Mouse (Mus musculus) stomach, postnatal 0 days (tissue): ENCODE results near the gene G2e3.
A peak's percentile ranks its signal among the peaks of the same experiment; 100 is the strongest.

Experiments
- CTCF ChIP-seq: IDR thresholded peaks from 2 replicates; pipeline ENCODE4 v1.5.1; 2016; ENCODE audit warnings: antibody characterized with exemption, low read depth, mild to moderate bottlenecking, moderate library complexity
- EP300 ChIP-seq: optimal IDR thresholded peaks from 2 replicates; pipeline ENCODE3; 2016; ENCODE audit warnings: antibody characterized with exemption

DNA sequence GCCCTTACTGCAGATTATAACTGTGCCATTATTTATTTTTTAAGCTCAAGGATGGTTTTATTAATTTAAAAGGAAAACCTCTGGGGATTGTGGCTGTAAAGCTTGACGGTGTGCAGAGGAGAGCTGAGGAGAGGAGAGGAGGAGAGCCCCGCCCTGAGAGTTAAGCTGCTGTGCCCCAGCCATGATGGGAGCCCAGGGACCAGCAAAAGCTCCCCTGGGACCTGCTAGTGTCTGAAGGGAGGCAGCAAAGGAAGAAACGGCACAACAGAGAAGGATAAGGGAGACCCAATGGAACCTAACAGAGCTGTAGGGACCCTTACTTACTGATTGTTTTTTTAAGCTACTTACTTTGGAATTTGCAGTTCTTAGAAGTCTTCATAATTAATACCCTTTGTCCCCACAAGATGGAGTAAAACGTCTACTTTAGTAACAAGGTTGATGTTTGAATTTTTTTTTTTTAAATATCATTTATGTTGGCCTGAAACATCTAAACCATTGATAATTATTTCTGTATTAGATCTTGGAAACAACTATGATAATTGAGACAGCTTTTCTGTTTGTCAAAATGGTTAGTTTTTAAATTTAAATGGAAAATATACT lies 56.2 kb downstream of the G2e3 start:
- TF ChIP-seq CTCF (peak; percentile 39), EP300 (no peak)
